Mouse (Mus musculus) layer of hippocampus, adult 2 months (tissue): ENCODE measurements around the gene Ergic1. TPM values are rescaled to one million over a fixed set of nuclear protein-coding genes. Genes with fewer than 3 reads are reported as not detected.

Experiments
- DNase-seq, 2 experiments: peaks; one replicate each; pipeline ENCODE4 v3.0.0; 2022; ENCODE audit warnings: low spot score in 2 of 2
- H3K27ac ChIP-seq: fragments of 200-600 bp; 2 replicates; pipeline ENCODE4 v1.8.1; 2022
- H3K4me3 ChIP-seq: fragments of 200-600 bp; 2 replicates; pipeline ENCODE4 v1.8.1; 2022; ENCODE audit warnings: mild to moderate bottlenecking
- CTCF ChIP-seq: fragments of 200-600 bp; conservative IDR thresholded peaks from 2 replicates; pipeline ENCODE4 v1.8.1; 2022; ENCODE audit warnings: antibody characterized with exemption, mild to moderate bottlenecking, moderate library complexity
- total RNA-seq, 2 experiments: library from RNA; stranded (reverse); gene quantifications; 2 replicates each; pipeline ENCODE4 v1.2.3; 2021

Gene Ergic1
- total RNA-seq, 2 experiments from 2014 or later = 121 to 124 TPM

GRCm38 (mm10) chr17:26658854-26659572 is 97.7 kb downstream of the Ergic1 start:
- H3K27ac ChIP-seq = no peak overlapping the region
- DNase-seq = no peak
- no peak for TF ChIP-seq CTCF
- no peak overlapping the region for H3K4me3 ChIP-seq

GRCm38 (mm10) chr17:26659573-26659915 is 98.3 kb downstream of the Ergic1 start:
- Histone ChIP-seq H3K4me3 (no peak overlapping the region), H3K27ac (peak overlapping the region; percentile 47; the same call in 1 of the 2 replicates)
- no peak for TF ChIP-seq CTCF
- DNase-seq = no peak

DNA sequence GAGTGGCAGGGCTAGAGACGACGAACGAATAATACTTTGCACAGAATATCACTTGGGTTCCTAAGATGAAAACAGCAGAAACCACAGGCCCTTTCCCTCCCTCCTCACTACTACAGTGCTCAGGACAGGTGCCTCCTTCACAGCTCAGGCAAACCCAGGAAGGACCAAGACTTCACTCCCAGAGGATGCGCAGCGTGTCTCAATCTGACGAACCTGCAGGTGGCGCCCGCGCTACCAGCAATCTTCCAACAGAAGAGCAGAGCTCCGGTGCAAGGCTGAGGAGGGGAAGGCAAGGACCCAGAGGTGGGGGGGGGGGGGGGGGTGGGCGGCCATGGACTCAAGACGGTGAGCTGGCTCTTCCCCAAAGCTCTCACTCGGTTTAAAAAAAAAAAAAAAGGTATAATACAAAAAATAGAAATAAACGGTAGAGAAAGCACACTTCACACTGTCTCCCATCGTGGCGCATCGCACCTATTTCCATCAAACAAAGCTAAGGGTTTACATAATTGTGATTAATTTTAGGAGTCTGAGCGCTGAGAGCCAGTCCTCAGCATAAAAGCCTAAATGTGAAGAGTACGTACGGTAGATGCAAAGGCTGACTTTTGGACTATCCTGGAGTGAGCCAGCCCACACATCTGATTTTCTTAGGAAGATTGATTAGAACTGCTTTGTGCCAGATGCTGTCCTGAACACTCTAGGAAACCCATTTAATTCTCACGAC is 99.1 kb downstream of the Ergic1 start:
- Histone ChIP-seq H3K27ac (peak overlapping the region; percentile 88), H3K4me3 (peak overlapping the region; percentile 43)
- peak; percentile 78 for TF ChIP-seq CTCF
- peak; percentile 84 to 90 for DNase-seq

DNA sequence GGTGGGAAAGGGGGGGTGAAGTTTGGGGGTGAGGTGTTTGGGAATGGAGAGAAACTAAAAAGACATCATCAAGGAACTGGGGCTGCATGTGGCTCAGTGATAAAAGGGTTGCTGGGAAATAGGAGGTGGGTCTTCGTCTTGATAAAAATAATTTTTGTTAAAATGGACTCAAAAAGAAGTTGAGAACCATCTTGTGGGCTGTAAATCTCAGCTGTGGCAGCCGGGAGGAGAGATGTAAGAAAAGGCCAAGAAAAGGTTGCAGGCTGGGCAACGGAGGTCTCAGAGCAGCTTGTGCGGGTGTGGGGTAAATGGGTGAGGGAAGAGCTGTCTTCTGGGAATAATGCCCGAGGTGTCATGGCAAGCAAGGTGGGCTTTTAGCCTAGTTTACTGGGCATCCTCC is 100.9 kb downstream of the Ergic1 start:
- no peak for TF ChIP-seq CTCF
- no peak for DNase-seq
- H3K27ac ChIP-seq = no peak overlapping the region
- H3K4me3 ChIP-seq = no peak overlapping the region

DNA sequence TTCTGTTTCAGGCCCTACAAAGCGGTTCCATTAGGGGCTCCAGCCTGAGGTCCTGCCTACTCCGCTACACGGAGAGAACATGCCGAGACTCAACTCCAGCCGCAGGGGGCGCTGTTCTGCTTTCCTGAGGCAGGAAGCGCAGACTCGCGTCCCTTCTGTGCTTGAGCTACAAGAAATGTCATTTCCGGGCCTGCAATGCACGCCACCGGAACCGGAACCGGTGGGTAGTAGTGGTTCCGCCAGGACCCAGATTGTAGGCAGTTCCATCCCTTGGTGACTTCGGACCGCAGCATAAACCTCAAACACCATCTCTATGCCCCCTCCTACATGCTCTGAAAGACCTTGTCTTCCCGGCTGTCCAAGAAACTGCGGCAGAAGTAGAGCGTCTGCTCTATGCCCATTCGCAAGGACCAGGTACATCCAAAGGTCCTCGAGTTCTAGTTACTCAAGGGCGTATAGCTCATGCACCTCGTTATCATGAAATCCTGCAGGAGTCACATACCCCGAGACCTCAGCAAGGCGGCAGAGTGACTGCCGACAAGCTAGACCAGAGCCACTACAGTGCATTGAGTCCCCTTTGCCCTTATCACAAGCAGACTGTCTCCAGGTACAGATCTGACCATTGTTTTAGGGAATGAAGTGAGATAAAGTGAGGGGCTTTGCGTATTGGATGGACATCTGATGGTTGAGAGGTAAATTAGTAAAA is 101.8 kb downstream of the Ergic1 start, which contains the start of gene Atp6v0e:
TSS of gene Atp6v0e (plus strand) at position 254 of the 706 bp plus-strand sequence.
- H3K4me3 ChIP-seq = peak within 1 kb of the TSS; percentile 76
- peak within 1 kb of the TSS; percentile 97 for H3K27ac ChIP-seq
- peak; percentile 96 to 98 for DNase-seq
- peak; percentile 99 for TF ChIP-seq CTCF

GRCm38 (mm10) chr17:26665600-26665999 is 104.3 kb downstream of the Ergic1 start:
- no peak overlapping the region for H3K4me3 ChIP-seq
- TF ChIP-seq CTCF = no peak
- H3K27ac ChIP-seq = no peak overlapping the region
- no peak for DNase-seq

GRCm38 (mm10) chr17:26671268-26671667 is 110.0 kb downstream of the Ergic1 start:
- peak overlapping the region; percentile 77 for H3K27ac ChIP-seq
- DNase-seq = peak; percentile 50 to 66
- H3K4me3 ChIP-seq = no peak overlapping the region
- no peak for TF ChIP-seq CTCF

GRCm38 (mm10) chr17:26675845-26676244 is 114.6 kb downstream of the Ergic1 start:
- no peak for TF ChIP-seq CTCF
- Histone ChIP-seq H3K4me3 (peak overlapping the region; percentile 89), H3K27ac (peak overlapping the region; percentile 97)
- DNase-seq = no peak

DNA sequence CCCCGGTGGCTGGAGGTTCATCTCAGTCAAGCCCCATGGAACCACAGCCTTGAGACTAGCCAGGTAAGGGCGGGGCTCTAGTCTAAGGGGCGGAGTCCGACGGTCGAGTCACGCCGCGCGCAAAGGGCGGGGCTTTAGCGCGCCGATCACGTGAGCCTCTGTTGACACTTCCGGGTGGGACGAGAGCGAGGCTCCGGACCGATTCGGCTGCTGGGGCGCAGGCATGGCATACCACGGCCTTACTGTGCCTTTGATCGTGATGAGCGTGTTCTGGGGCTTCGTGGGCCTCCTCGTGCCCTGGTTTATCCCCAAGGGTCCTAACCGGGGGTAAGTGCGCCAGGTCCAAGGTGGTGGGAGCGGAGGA is 114.9 kb downstream of the Ergic1 start:
- TF ChIP-seq CTCF = no peak
- peak; percentile 88 to 90 for DNase-seq
- H3K27ac ChIP-seq = peak overlapping the region; percentile 97

DNA sequence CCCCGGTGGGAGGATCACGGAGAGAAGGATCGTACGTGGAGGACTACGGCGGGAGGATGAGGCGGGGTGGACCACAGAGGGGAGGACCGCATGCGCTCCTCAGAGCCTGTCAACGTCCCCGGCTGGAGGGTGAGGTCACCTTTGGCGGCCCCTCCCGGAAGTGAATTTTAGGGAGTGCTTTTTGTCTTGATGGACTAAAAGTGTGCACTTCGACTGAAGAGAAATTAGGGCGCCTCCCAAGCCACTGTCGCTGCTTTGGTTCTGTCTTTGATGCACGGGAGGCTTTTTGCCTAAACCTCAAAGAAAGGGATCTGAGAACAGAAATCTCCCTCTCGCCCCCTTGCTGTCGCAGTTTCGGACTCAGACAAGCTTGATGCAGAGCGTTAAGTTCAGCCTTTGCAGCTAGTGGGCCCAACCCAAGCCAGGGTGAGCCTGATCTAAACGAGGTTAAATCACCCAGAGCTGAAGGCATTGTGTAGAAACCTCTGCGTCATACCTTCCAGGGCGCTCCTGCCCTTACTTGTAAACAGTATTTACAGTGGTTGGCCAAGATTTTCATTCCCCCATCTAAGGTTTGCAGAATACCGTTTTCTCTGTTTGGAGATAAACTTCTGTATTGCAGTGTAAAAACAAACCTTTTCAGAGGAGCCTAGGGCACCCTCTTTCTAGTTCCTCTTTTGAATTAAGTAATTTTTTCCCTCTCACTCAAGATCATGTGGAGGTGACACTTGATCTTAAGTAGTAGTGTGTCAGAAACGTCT is 115.5 kb downstream of the Ergic1 start:
- Histone ChIP-seq H3K27ac (peak overlapping the region; percentile 97), H3K4me3 (peak overlapping the region; percentile 89)
- DNase-seq = peak; percentile 60 to 74
- peak; percentile 48 for TF ChIP-seq CTCF

More for the DNA sequence above, 114.9 kb downstream of the Ergic1 start:
- peak overlapping the region; percentile 89 for H3K4me3 ChIP-seq

- no peak for DNase-seq
- H3K27ac ChIP-seq = peak overlapping the region; percentile 97
- peak overlapping the region; percentile 89 for H3K4me3 ChIP-seq
- TF ChIP-seq CTCF = 0 out of 2 replicates have a peak, but pooled peaks have one; percentile 5
Measured at GRCm38 (mm10) chr17:26677711-26678637, 116.7 kb downstream of the Ergic1 start.
